Mouse (Mus musculus) ES-Bruce4 (cell line): Measurements from ENCODE around the gene Gm47995. TPM values are rescaled to one million over a fixed set of nuclear protein-coding genes. Genes with fewer than 3 reads are reported as not detected.
"Not testable (repeated sequence)": the region's sequence is repeated elsewhere in the genome, so short reads cannot be mapped to it uniquely, and the experiment has no call there.

Experiments used
- H3K27ac ChIP-seq: 2 replicates; pipeline ENCODE4 v1.5.1; 2012; ENCODE audit warnings: low read length, inconsistent platforms; ENCODE audit not compliant: insufficient read depth
- H3K27me3 ChIP-seq: 2 replicates; pipeline ENCODE4 v1.6.1; 2012; ENCODE audit warnings: mild to moderate bottlenecking, low read length, inconsistent platforms; ENCODE audit not compliant: control insufficient read depth, poor library complexity, insufficient read depth, severe bottlenecking
- H3K36me3 ChIP-seq: 2 replicates; pipeline ENCODE4 v1.6.1; 2012; ENCODE audit warnings: inconsistent platforms, mild to moderate bottlenecking, low read length, moderate library complexity; ENCODE audit not compliant: control insufficient read depth, poor library complexity, insufficient read depth, severe bottlenecking
- H3K4me1 ChIP-seq: one replicate; pipeline ENCODE4 v1.8.1; 2011; ENCODE audit warnings: low read length; ENCODE audit not compliant: control insufficient read depth, insufficient read depth
- H3K4me3 ChIP-seq: 2 replicates; pipeline ENCODE4 v1.5.1; 2011; ENCODE audit warnings: low read depth, mild to moderate bottlenecking, low read length
- H3K9ac ChIP-seq: 2 replicates; pipeline ENCODE4 v1.6.1; 2012; ENCODE audit warnings: low read depth, mild to moderate bottlenecking, inconsistent platforms; ENCODE audit not compliant: poor library complexity, severe bottlenecking
- H3K9me3 ChIP-seq: replicated peaks from 2 replicates; pipeline ENCODE4 v1.6.1; 2012; ENCODE audit warnings: mild to moderate bottlenecking, low read length, inconsistent platforms; ENCODE audit not compliant: control insufficient read depth, poor library complexity, insufficient read depth, severe bottlenecking
- CTCF ChIP-seq: IDR thresholded peaks from one replicate; pipeline ENCODE4 v1.8.1; 2011; ENCODE audit warnings: low read depth, low read length
- EP300 ChIP-seq: IDR thresholded peaks from 2 replicates; pipeline ENCODE4 v1.6.1; 2011; ENCODE audit warnings: low read depth, low read length; ENCODE audit not compliant: insufficient read depth
- POLR2A ChIP-seq: IDR thresholded peaks from one replicate; pipeline ENCODE4 v1.8.1; 2011; ENCODE audit warnings: low read length; ENCODE audit not compliant: insufficient read depth
- polyA plus RNA-seq: library from polyadenylated mRNA; stranded (reverse); fragments of >200 nt; gene quantifications from 2 replicates; pipeline ENCODE4 v1.2.4, GENCODE M21; 2011; ENCODE audit warnings: low read depth; ENCODE audit not compliant: missing spikeins, insufficient read depth, insufficient read length

Gene Gm47995
- 0.75 TPM in 1 of 2 replicates, not detected in the other for polyA plus RNA-seq

- not testable (repeated sequence) for H3K9me3 ChIP-seq, H3K27me3 ChIP-seq, H3K9ac ChIP-seq, H3K36me3 ChIP-seq, H3K27ac ChIP-seq, H3K4me3 ChIP-seq, H3K4me1 ChIP-seq
These were observed at the start of gene Gm47995 for GRCm38 (mm10) chr1:151198120-151198519. Gene Gm47995, plus strand, starts transcription at chr1:151198448.

GRCm38 (mm10) chr1:151150211-151150610 is 48.0 kb upstream of the Gm47995 start:
- Histone ChIP-seq H3K27me3 (no peaks in the 10 kb centered on the region), H3K9ac (no peak overlapping the region), H3K4me1 (no peaks in the 10 kb centered on the region), H3K36me3 (no peaks in the 10 kb centered on the region), H3K9me3 (peaks cover 3% of the 10 kb centered on the region; the same call in 1 of the 2 replicates), H3K4me3 (no peak overlapping the region), H3K27ac (no peak overlapping the region)
- TF ChIP-seq CTCF (no peak), EP300 (no peak), POLR2A (no peak)

- H3K9ac ChIP-seq, result no peak overlapping the region
- H3K4me3 ChIP-seq, result no peak overlapping the region
- no peaks in the 10 kb centered on the region for H3K27me3 ChIP-seq
- H3K27ac ChIP-seq, result no peak overlapping the region
- H3K36me3 ChIP-seq, result no peaks in the 10 kb centered on the region
- no peaks in the 10 kb centered on the region for H3K4me1 ChIP-seq
- no peak for TF ChIP-seq EP300
- TF ChIP-seq POLR2A, result no peak
- TF ChIP-seq CTCF, result no peak
- peaks cover 3% of the 10 kb centered on the region; the same call in 1 of the 2 replicates for H3K9me3 ChIP-seq
These were observed 47.2 kb upstream of the Gm47995 start for GRCm38 (mm10) chr1:151151089-151151488.

GRCm38 (mm10) chr1:151153056-151153652 is 45.1 kb upstream of the Gm47995 start:
- Histone ChIP-seq H3K36me3 (no peaks in the 10 kb centered on the region), H3K4me3 (no peak overlapping the region), H3K4me1 (no peaks in the 10 kb centered on the region), H3K27ac (no peak overlapping the region), H3K9ac (no peak overlapping the region), H3K27me3 (no peaks in the 10 kb centered on the region), H3K9me3 (peaks cover 3% of the 10 kb centered on the region; the same call in 1 of the 2 replicates)
- no peak for TF ChIP-seq POLR2A
- no peak for TF ChIP-seq EP300
- no peak for TF ChIP-seq CTCF

- H3K9me3 ChIP-seq, H3K27me3 ChIP-seq, H3K9ac ChIP-seq, H3K27ac ChIP-seq, H3K36me3 ChIP-seq, H3K4me3 ChIP-seq, H3K4me1 ChIP-seq: not testable (repeated sequence)
These were observed 44.1 kb upstream of the Gm47995 start for GRCm38 (mm10) chr1:151154131-151154530.

GRCm38 (mm10) chr1:151156129-151156528 is 42.1 kb upstream of the Gm47995 start:
- Histone ChIP-seq H3K4me3 (no peak overlapping the region), H3K9ac (no peak overlapping the region), H3K4me1 (no peaks in the 10 kb centered on the region), H3K36me3 (no peaks in the 10 kb centered on the region), H3K27me3 (no peaks in the 10 kb centered on the region), H3K27ac (no peak overlapping the region), H3K9me3 (peaks cover 3% of the 10 kb centered on the region; the same call in 1 of the 2 replicates)
- no peak for TF ChIP-seq CTCF
- TF ChIP-seq EP300, result no peak
- no peak for TF ChIP-seq POLR2A
